Mouse (Mus musculus): ENCODE measurements around the gene Klf5. TPM values are rescaled to one million over a fixed set of nuclear protein-coding genes. Genes with fewer than 3 reads are reported as not detected.

The Klf5 gene
- polyA plus RNA-seq, 1 experiment from 2014 or later = 1.8 TPM

- no peaks in the 10 kb centered on the region for H3K27me3 ChIP-seq
- H3K36me3 ChIP-seq (replicated peaks) = no peaks in the 10 kb centered on the region
- no peak overlapping the region for H3K4me3 ChIP-seq (replicated peaks)
- H3K4me1 ChIP-seq (replicated peaks) = no peaks in the 10 kb centered on the region
- H3K4me2 ChIP-seq = no peak overlapping the region
- no peak overlapping the region for H3K9ac ChIP-seq
- WGBS (ENCODE audit: insufficient replicate concordance) = 65% methylated on average over 13 of the region's 13 CpGs
- no peak overlapping the region for H3K27ac ChIP-seq (replicated peaks)
- no peaks in the 10 kb centered on the region for H3K9me3 ChIP-seq (replicated peaks)
- no peak for ATAC-seq (ENCODE audit: insufficient read depth)
Measured at GRCm38 (mm10) chr14:99348175-99348764, 49.8 kb downstream of the Klf5 start.

DNA sequence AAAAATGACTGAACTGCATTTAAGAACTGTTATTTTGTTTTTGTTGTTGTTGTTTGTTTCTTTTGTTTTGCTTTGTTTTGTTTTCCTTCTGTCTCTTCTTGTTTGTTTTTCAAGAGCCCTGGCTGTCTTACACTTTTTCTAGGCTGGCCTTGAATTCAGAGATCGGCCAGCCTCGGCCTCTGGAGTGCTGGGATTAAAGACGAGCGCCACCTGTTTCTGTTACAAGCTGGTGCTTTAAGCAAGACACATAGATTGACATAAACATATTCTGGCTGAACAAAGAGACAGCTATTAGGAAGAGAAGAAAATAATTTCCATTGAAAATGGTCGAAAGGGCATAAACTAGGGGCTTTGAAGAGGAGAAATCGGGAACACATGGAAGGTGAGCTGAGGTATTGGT lies 51.1 kb downstream of the Klf5 start:
- no peak overlapping the region for H3K4me3 ChIP-seq (replicated peaks)
- ATAC-seq (ENCODE audit: insufficient read depth) = no peak
- no peak overlapping the region for H3K9ac ChIP-seq
- no peaks in the 10 kb centered on the region for H3K27me3 ChIP-seq
- WGBS (ENCODE audit: insufficient replicate concordance) = 74% methylated on average over 6 of the region's 6 CpGs
- no peaks in the 10 kb centered on the region for H3K36me3 ChIP-seq (replicated peaks)
- H3K4me2 ChIP-seq = no peak overlapping the region
- H3K4me1 ChIP-seq (replicated peaks) = no peaks in the 10 kb centered on the region
- no peaks in the 10 kb centered on the region for H3K9me3 ChIP-seq (replicated peaks)
- no peak overlapping the region for H3K27ac ChIP-seq (replicated peaks)

DNA sequence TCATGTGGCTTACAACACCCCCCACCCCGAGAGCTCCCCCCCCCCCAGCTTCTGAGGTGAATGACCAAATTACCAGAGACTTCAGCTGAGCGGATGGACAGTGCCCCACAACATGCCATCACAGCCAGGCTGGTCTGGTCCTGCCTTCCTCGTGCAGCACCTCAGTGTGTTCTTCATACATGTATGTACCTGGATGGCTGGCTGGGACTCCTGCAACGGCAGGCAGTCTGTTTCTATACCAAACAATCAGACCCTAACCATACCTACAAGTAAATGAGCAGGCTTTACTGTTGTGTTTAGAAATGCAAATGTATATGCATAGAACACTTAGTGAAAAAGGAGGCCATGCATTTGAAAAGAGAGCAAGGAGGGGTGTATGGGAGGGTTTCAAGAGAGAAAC lies 54.5 kb downstream of the Klf5 start:
- Histone ChIP-seq H3K9me3 (replicated peaks) (no peaks in the 10 kb centered on the region), H3K27me3 (no peaks in the 10 kb centered on the region), H3K4me3 (replicated peaks) (no peak overlapping the region), H3K36me3 (replicated peaks) (no peaks in the 10 kb centered on the region), H3K4me1 (replicated peaks) (no peaks in the 10 kb centered on the region), H3K4me2 (no peak overlapping the region), H3K9ac (no peak overlapping the region), H3K27ac (replicated peaks) (no peak overlapping the region)
- ATAC-seq (ENCODE audit: insufficient read depth) = no peak
- WGBS (ENCODE audit: insufficient replicate concordance) = 49% methylated on average over 4 of the region's 4 CpGs

- H3K27me3 ChIP-seq = no peaks in the 10 kb centered on the region
- no peak for ATAC-seq (ENCODE audit: insufficient read depth)
- H3K9ac ChIP-seq = no peak overlapping the region
- no peak overlapping the region for H3K27ac ChIP-seq (replicated peaks)
- no peak overlapping the region for H3K4me3 ChIP-seq (replicated peaks)
- H3K36me3 ChIP-seq (replicated peaks) = no peaks in the 10 kb centered on the region
- no peaks in the 10 kb centered on the region for H3K4me1 ChIP-seq (replicated peaks)
- no peak overlapping the region for H3K4me2 ChIP-seq
- 64% methylated on average over 2 of the region's 2 CpGs for WGBS (ENCODE audit: insufficient replicate concordance)
- H3K9me3 ChIP-seq (replicated peaks) = no peaks in the 10 kb centered on the region
Measured at GRCm38 (mm10) chr14:99354046-99354445, 55.6 kb downstream of the Klf5 start.

- no peaks in the 10 kb centered on the region for H3K27me3 ChIP-seq
- no peaks in the 10 kb centered on the region for H3K9me3 ChIP-seq (replicated peaks)
- 69% methylated on average over 10 of the region's 10 CpGs for WGBS (ENCODE audit: insufficient replicate concordance)
- no peak overlapping the region for H3K4me3 ChIP-seq (replicated peaks)
- no peak overlapping the region for H3K4me2 ChIP-seq
- H3K27ac ChIP-seq (replicated peaks) = no peak overlapping the region
- no peak for ATAC-seq (ENCODE audit: insufficient read depth)
- H3K4me1 ChIP-seq (replicated peaks) = no peaks in the 10 kb centered on the region
- no peaks in the 10 kb centered on the region for H3K36me3 ChIP-seq (replicated peaks)
- H3K9ac ChIP-seq = no peak overlapping the region
Measured at GRCm38 (mm10) chr14:99354761-99355609, 56.5 kb downstream of the Klf5 start.

DNA sequence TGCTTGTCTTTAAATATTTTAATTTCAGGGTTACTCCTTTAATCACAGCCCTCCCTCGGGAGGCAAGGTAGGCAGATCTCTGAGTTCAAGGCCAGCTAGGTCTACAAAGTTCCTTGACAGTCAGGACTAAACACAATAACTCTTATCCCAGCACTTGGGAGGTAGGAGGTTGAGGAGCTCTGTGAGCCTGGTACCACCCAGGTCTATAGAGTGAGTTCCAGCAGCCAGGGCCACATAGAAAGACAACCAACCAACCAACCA lies 57.0 kb downstream of the Klf5 start:
- no peaks in the 10 kb centered on the region for H3K4me1 ChIP-seq (replicated peaks)
- no peaks in the 10 kb centered on the region for H3K27me3 ChIP-seq
- no peak overlapping the region for H3K27ac ChIP-seq (replicated peaks)
- no peak overlapping the region for H3K4me3 ChIP-seq (replicated peaks)
- no peaks in the 10 kb centered on the region for H3K9me3 ChIP-seq (replicated peaks)
- no peaks in the 10 kb centered on the region for H3K36me3 ChIP-seq (replicated peaks)
- H3K4me2 ChIP-seq = no peak overlapping the region
- no peak for ATAC-seq (ENCODE audit: insufficient read depth)
- no peak overlapping the region for H3K9ac ChIP-seq
- WGBS (ENCODE audit: insufficient replicate concordance) = 33% methylated on average over 1 of the region's 1 CpGs

GRCm38 (mm10) chr14:99362956-99363355 lies 64.5 kb downstream of the Klf5 start:
- 68% methylated on average over 5 of the region's 5 CpGs for WGBS (ENCODE audit: insufficient replicate concordance)
- H3K27ac ChIP-seq (replicated peaks) = no peak overlapping the region

DNA sequence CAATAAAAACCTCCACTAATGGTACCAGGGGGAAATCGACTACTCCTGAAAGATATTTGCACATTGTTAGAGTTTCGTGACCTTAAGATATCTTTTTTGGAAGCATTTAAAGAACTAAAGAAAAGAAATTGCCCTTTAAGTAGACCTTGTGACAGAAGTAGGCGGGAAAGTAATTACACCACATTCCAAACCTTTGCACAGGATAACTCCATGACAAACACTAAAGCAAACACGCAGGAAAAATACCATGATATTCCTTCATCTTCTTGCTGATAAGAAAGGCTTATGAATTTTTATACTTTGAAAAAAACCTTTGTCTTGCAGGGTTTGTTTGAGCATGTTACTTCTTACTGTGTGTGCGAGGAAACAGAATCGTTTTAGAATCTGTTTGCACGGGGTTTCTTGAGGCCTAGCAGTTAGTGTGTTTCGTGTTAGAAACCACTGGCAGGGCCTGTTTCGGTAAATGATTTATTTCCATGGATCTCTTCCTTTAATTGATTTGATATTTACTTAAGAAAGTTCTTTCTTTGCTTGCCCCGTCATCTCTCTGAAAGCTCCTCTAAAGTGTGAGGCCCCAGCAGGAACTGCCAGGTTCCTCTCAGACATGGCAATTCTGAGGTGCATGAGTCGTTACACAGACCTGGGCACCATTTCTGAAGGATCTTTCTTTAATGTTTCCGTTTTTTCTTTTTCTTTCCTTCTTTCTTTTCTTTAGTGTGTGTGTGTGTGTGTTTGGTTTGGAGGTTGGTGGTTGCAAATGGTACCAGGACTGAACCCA lies 65.7 kb downstream of the Klf5 start:
- ATAC-seq (ENCODE audit: insufficient read depth) = no peak
- Histone ChIP-seq H3K4me1 (replicated peaks) (no peaks in the 10 kb centered on the region), H3K27me3 (no peaks in the 10 kb centered on the region), H3K4me3 (replicated peaks) (no peak overlapping the region), H3K4me2 (no peak overlapping the region), H3K9me3 (replicated peaks) (no peaks in the 10 kb centered on the region), H3K9ac (no peak overlapping the region), H3K27ac (replicated peaks) (no peak overlapping the region), H3K36me3 (replicated peaks) (no peaks in the 10 kb centered on the region)
- WGBS (ENCODE audit: insufficient replicate concordance) = 59% methylated on average over 12 of the region's 12 CpGs

More at GRCm38 (mm10) chr14:99362956-99363355, 64.5 kb downstream of the Klf5 start:
- no peak overlapping the region for H3K4me3 ChIP-seq (replicated peaks)
- H3K9me3 ChIP-seq (replicated peaks) = no peaks in the 10 kb centered on the region
- ATAC-seq (ENCODE audit: insufficient read depth) = no peak
- no peaks in the 10 kb centered on the region for H3K4me1 ChIP-seq (replicated peaks)
- no peak overlapping the region for H3K4me2 ChIP-seq
- no peaks in the 10 kb centered on the region for H3K36me3 ChIP-seq (replicated peaks)
- no peak overlapping the region for H3K9ac ChIP-seq
- H3K27me3 ChIP-seq = no peaks in the 10 kb centered on the region

Other genes with a start within 250 kb of the Klf5 start
- gene Pibf1, start 199.3 kb upstream of the Klf5 start, polyA plus RNA-seq (2015; fragmentation: Nextera tagmentation; extraction: Ambion mirVana) = 5.2 and 5.3 TPM in 2 replicates
- gene Dis3, start 198.9 kb upstream of the Klf5 start, polyA plus RNA-seq (2015; fragmentation: Nextera tagmentation; extraction: Ambion mirVana) = 11.4 and 12.5 TPM in 2 replicates